Mouse (Mus musculus): ENCODE measurements around the gene Efhd1. TPM values are rescaled to one million over a fixed set of nuclear protein-coding genes. Genes with fewer than 3 reads are reported as not detected.

Gene Efhd1
- total RNA-seq, 2 experiments from 2014 or later = 16.3 to 17.2 TPM

GRCm38 (mm10) chr1:87266296-87267090 is 2.3 kb downstream of the Efhd1 start:
- DNase-seq (ENCODE audit: extremely low spot score in 1 of 2, low spot score in 1 of 2) = no peak

DNA sequence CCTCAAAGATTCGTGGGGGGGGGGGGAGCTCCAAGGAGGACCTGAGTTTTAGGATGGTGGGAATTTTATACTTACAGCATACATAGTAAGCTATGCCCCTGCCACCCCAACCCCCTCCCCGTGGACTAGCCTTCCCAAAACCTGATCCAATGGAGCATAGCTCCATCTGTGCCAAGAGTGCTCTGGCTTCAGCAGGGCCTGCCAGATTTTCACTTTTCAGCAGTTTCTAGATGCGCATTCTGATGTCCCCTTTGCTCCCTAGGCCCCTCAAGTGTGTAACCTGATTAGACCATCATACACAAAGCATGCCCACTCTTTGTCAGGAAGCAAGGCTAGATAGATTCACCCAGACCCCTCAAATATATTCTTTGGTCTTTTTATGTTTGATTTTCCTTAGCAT is 6.0 kb downstream of the Efhd1 start:
- DNase-seq (ENCODE audit: extremely low spot score in 1 of 2, low spot score in 1 of 2) = no peak

DNA sequence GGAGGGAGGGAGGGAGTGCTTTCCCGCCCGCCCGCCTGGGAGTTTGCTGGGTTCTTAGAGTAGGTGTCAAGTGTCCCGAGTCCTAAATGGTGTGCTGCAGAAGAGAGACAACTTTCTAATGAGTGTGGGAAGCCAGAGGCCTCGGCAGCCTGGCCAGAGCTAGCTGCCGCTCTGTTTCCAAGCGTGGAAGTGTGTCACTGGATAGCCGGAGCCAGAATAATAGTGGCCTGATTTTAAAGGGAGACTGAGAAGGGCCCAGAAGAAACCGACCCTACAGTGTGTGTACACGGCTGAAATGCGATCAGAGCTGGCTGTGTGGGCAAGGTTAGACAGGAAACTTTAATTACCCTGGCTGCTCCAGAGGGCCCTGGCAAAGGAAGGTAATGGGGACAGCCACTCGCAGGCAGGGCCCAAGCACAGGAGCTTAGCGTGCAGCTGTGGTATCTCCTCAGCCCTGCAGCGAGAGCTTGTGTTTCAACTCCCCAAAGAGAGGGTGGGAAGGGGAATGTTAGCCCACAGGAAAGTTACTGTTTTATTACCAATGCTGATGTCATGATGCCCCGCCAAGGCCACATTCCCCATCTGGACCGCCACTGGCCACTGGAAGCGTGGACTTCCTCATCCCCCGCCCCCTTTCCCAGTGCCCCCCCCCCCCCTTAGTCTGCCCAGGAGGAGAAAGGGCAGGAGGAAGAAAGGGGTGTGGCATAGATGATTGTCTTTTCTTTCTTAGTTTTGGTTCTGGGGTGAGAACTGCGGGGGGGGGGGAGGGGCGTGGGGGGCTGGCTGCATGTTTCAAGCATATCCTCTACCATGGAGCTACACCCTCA is 6.7 kb downstream of the Efhd1 start:
- no peak for DNase-seq (ENCODE audit: extremely low spot score in 1 of 2, low spot score in 1 of 2)

DNA sequence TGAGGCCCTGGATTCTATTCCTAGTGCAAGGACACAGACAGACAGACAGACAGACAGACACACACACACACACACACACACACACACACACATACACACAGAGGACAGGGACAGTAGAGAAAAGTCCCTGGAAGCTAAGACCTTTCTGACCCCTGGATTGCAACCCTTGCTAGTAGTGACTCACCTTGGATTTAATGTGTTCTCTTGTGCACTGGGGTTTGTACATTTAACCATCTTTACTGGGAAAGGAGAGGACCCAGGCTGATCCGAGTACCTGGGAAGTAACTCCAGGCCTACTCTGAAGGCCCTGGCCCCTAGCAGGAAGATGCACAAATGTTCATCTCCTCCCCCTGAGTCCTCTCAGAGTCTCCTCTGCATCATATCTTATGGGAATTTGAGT is 7.4 kb downstream of the Efhd1 start:
- no peak for DNase-seq (ENCODE audit: extremely low spot score in 1 of 2, low spot score in 1 of 2)

DNA sequence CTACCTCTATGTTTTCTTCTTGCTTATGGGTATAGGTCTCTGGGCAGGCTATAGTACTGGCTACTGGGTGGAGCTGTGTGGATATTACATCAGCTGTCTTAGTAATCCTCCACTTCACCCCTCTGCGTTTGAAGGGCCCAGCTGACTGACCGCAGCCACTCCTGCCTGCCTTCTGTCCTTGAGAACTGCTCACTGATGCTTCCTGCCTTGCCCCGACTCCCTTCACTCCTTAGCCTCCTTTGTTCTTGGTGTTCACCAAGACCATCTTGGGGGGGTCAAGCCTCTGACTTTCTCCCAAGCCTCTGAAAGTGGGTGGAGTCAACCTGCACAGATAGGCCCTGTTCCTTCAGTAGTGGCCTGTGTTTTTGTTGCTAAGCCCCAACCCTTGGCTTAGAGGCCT is 8.3 kb downstream of the Efhd1 start:
- no peak for DNase-seq (ENCODE audit: extremely low spot score in 1 of 2, low spot score in 1 of 2)

- DNase-seq (ENCODE audit: extremely low spot score in 1 of 2, low spot score in 1 of 2) = no peak
Measured at GRCm38 (mm10) chr1:87273514-87273942, 9.4 kb downstream of the Efhd1 start.

GRCm38 (mm10) chr1:87274134-87274533 is 10.0 kb downstream of the Efhd1 start:
- DNase-seq (ENCODE audit: extremely low spot score in 1 of 2, low spot score in 1 of 2) = no peak

DNA sequence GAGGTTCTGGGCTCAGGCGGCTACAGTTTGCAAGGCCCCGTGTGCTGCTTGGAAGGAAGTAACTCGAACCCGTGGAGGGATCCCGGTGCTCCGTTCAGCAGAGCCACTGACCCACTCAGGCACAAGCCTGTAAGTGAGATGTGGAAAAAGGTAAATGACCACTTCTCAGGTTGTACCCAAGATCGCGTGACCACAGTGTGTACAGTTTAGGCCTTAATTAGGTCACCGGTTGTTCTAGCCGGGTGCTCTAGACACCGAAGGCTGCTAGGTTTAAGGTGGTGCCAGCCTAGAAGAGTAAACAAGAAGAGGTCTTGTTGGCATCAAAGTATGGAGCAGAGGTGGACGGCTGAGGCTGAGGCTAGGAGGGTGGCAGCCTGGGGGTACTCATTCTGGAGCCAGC is 11.0 kb downstream of the Efhd1 start:
- no peak for DNase-seq (ENCODE audit: extremely low spot score in 1 of 2, low spot score in 1 of 2)

GRCm38 (mm10) chr1:87276056-87276455 is 11.9 kb downstream of the Efhd1 start:
- DNase-seq (ENCODE audit: extremely low spot score in 1 of 2, low spot score in 1 of 2) = no peak

DNA sequence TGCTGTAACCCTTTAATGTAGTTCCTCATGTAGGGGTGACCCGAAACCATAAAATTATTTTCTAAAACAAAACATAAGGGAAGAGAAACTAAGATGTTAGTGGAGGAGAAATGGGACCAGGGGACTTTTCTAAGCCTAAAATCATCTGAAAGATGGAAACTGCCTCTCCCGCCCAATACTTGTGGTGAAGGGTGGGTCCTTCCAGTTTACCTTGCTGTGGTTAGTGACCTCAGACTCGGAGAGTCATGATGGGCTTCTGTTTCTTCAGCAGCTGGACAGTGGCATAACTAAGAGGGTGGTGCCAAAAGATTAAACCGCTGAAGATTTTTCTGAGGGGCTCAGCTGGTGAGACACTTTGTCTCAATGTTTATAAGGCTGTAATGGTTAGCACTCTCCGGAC is 16.1 kb downstream of the Efhd1 start:
- DNase-seq (ENCODE audit: extremely low spot score in 1 of 2, low spot score in 1 of 2) = no peak

DNA sequence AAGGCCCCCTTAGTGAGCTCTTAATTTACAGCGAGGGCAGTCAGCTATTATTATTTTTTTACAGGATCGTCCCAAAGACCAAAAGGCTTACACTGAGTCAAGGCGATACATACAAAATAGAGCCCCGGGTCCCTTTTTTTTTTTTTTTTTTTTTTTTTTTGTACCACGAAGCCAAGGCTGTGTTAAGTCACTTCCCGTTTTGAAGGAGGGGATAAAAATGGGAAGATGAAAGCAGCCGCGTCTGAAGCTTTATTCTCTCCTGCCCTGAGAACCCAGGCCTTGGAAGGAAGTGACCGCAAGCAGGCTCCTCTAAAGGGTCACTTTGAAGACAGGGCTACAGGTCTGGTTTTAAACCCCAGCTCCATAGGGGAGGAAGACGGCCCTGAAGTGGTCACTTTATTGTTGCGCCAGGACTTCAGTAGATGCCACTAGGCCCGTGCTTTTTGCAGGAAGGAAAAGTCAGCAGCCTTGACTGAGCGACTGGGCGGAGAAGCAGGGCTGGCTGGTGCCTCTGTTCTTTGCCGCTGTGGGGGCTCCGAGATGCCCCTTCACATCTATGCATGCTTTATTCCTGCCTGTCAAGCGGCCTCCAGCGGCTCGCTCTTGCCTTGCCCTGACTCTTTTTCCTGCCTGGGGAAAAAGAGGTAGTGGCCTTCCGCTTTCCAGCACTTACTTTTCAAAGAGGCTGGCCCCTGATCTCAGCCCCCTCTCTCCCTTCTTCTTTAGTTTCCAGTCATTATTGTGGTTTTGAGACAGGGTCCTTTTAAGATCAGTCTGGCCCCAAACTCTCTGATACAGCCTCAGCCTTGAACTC is 17.6 kb downstream of the Efhd1 start:
- no peak for DNase-seq (ENCODE audit: extremely low spot score in 1 of 2, low spot score in 1 of 2)

GRCm38 (mm10) chr1:87282413-87282788 is 18.2 kb downstream of the Efhd1 start:
- DNase-seq (ENCODE audit: extremely low spot score in 1 of 2, low spot score in 1 of 2) = no peak

DNA sequence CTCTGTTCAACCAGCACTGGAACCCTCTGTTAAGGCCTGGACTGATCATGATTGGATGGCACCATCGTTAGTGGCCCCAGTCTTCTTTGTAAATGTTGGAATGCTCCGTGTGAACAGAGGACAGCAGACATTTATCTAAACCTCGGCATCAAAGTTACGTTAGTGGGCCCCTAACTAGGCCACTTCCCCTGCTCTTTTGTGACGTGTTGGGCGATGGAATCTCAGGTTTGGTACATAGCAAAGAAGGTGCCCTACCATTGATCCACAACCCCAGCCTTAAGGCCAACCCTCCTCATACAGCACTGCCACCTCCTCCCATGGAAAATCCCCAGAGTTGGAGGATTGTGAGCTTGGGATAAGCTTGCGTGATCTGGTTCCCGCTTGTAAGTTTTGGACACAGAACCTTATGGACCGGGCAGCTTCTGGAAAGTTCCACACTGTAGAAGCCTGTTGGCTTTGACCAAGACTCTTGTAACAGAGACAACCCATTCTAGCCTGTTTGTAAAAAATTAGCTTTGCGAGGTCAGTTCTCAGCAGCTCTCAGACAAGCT is 19.3 kb downstream of the Efhd1 start:
- DNase-seq (ENCODE audit: extremely low spot score in 1 of 2, low spot score in 1 of 2) = no peak

GRCm38 (mm10) chr1:87287105-87287504 is 22.9 kb downstream of the Efhd1 start:
- no peak for DNase-seq (ENCODE audit: extremely low spot score in 1 of 2, low spot score in 1 of 2)

DNA sequence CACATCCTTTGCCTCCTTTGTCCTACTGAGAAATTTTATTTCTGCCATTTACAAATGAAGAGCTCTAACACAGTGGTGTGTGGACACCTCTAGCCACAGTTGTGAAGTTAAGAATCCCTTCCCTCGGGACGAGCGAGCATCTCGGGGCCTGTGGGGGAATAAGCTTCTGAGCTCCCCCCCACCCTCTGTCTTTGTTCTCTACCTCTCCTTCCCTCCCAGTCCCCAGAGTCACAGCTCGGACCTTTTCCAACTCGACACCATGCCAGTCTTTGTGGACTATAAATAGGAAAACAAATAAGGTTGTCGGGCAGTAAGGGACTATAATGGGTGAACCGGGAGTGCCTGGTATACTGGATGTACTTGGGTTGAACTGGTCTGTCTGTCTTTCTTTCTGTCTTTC is 27.3 kb downstream of the Efhd1 start:
- no peak for DNase-seq (ENCODE audit: extremely low spot score in 1 of 2, low spot score in 1 of 2)

DNA sequence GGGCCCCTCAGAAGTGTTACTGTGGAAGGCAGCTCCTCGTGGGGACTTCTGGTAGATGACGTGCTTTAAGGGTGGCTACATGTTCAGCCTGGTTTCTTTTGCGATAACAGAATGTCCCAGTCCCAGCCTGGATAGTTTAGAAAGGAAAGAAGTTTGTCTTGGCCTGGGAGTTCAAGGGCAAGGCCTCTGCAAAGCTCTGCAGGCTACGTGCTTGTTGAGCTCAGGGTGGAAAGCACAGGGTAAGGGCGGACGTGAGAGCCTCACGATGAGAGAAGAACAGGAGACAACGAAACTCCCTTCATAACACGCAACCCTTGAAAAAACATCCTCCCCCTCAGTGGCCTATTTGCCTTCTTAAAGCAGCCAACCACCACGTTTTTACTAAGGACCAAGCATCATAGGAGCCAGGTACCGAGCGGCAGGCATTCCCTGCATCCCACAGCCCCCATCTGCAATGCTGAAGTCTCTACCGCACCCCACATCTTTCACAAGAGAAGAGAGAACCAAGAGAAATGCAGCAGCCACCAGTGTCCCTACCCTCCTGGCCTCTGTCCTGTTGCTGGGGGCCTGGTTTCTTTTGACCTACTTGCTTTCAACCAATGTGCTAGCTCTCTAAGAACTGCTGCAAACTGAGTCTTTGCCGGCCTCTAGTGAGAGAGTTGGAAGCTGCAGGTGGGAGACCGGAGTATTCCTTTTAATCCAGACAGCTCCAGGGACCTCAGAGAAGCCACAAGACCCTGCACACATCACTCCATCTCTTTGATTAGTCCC is 28.4 kb downstream of the Efhd1 start:
- peak in 1 of 2 experiments; percentile 35 for DNase-seq (ENCODE audit: extremely low spot score in 1 of 2, low spot score in 1 of 2)

GRCm38 (mm10) chr1:87294063-87294710 is 30.0 kb downstream of the Efhd1 start:
- no peak for DNase-seq (ENCODE audit: extremely low spot score in 1 of 2, low spot score in 1 of 2)

DNA sequence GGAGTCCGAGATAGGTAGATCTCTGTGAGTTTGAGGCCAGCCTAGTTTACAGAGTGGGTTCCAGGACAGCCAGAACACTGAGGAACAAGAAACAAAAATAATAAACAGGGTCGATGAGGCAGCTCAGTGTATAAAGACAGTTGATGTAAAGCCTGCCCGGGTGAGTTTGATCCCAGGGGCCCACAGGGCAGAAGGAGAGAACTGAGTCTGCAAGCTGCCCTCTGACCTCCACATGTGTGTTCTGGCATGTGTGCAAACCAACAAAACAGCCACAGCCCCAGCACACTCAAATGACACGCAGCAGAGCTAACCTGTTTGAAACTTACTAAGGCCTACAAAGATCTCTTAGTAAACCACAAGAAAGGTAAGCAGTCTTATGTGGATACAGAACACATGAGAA is 30.8 kb downstream of the Efhd1 start:
- DNase-seq (ENCODE audit: extremely low spot score in 1 of 2, low spot score in 1 of 2) = no peak

- DNase-seq (ENCODE audit: extremely low spot score in 1 of 2, low spot score in 1 of 2) = no peak
Measured at GRCm38 (mm10) chr1:87297346-87297925, 33.3 kb downstream of the Efhd1 start.
